Mouse (Mus musculus) adrenal gland, postnatal 36 days (tissue): ENCODE data around the gene Gm3259. TPM values are rescaled to one million over a fixed set of nuclear protein-coding genes. Genes with fewer than 3 reads are reported as not detected.
"Not testable (repeated sequence)": the region's sequence is repeated elsewhere in the genome, so short reads cannot be mapped to it uniquely, and the experiment has no call there.

ENCODE experiments used
- DNase-seq, 2 experiments: peaks; one replicate each; pipeline ENCODE4 v3.0.0; 2021; ENCODE audit warnings: mixed read lengths in 1 of 2
- long read RNA-seq, 2 experiments: library from polyadenylated mRNA; stranded (forward); transcript quantifications; one replicate each; pipeline ENCODE4 v2.0.0; 2021; ENCODE audit warnings: borderline sequencing depth in 2 of 2
- total RNA-seq, 2 experiments: library from RNA; stranded (reverse); gene quantifications; 2 replicates each; pipeline ENCODE4 v1.2.3; 2021

Gm3259 gene
- total RNA-seq, result not detected
- long read RNA-seq, experiment 1, result 0 reads
- long read RNA-seq, experiment 2, result 0 reads

DNA sequence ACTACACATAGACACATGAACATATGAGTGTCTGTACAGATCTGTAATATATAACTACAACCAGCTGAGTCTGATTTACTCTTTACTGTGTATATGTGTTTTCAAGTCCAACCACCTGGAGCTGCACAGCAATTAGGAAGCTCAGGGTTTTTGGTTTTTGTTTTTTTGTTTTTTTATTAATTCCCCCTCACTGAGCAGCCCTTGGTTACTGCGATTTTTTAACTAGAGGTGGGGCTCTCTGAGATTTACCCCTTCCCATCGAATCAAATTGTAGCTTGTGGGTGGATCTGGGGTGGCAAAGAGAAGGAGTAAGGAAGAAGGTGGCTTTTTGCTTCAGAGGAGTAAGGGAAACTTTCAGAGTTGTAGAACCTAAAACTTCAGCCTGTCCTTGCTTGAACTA, at the start of gene Gm3259:
TSS of gene Gm3259 (plus strand) at position 301 of the 400 bp plus-strand sequence.
- DNase-seq, result not testable (repeated sequence)

DNA sequence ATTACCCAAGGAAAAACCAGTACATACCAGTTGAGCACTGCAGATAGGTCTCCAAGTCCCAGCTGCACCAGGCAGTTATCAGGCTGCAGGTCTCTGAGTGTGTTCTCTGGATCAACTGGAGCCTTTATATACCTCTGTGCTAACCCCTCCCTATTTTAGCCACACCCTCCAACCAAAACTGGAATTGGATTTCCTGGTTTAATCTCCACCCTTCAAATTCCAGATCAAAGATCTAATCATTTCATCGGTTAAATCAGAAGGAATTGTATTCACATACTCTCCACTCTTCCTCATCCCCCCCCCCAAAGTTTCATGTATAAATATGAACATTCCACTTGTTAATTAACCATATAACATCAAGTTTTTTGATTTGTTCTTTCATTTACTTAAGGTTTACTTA, 33.0 kb upstream of the Gm3259 start, which contains the start of gene Gm10424:
TSS of gene Gm10424 (minus strand) at position 101 of the 400 bp plus-strand sequence.
- DNase-seq, result not testable (repeated sequence)

Other genes starting within 250 kb of the Gm3259 start
- not detected for gene Gm7942, start 199.0 kb upstream of the Gm3259 start, total RNA-seq
- not detected for gene Gm16513, start 123.3 kb upstream of the Gm3259 start, total RNA-seq
- not detected for gene Gm10424, start 33.1 kb upstream of the Gm3259 start, total RNA-seq
- gene D5Ertd577e, start 150.9 kb downstream of the Gm3259 start, total RNA-seq, result not detected
- not detected for gene Gm3286, start 204.8 kb downstream of the Gm3259 start, total RNA-seq